Mouse (Mus musculus): ENCODE data around the gene Cldn34a.
A peak's percentile ranks its signal among the peaks of the same experiment; 100 is the strongest.
"Not testable (repeated sequence)": the region's sequence is repeated elsewhere in the genome, so short reads cannot be mapped to it uniquely, and the experiment has no call there.

Cldn34a gene

DNA sequence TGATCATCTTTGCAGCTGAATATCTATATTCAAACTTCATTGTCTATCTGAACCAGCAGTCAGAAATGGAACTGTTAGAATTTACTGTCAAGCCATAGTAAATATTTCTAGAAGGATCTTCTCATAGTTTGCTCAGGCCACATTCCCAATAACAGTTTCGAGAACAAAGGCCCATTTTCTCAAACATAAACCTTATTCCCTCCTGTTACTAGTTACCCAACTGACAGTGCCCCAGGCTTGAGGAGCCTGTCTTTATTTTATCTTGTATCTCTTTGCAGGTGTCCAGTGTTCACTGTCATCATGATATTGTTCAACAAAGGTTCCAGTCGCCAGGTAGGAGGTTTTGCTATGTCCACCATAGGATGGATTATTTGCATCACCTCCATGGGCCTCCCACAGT, at the start of gene Cldn34a:
TSS of gene Cldn34a (plus strand) at position 301 of the 400 bp plus-strand sequence.
- no peak for DNase-seq (ENCODE audit: low read depth)

DNA sequence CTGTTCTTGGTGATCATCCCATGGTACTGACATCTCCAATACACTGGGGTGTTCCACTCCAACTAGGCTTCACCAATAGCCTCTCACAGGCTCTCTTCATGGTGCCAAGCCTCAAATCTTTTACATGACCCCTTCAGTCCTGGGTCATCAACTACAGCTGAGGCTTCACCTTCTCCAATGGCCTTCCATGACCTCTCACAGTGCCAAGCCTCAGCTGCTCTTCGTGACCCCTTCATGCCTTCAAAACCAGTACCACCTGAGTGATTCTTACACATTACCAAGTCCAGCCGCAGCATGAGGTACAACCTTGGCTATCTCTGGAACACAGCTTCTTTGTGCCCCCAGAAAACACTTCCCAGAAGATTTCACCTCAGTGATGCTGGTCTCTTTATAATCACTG, 44.5 kb upstream of the Cldn34a start:
- not testable (repeated sequence) for DNase-seq (ENCODE audit: low read depth)

DNA sequence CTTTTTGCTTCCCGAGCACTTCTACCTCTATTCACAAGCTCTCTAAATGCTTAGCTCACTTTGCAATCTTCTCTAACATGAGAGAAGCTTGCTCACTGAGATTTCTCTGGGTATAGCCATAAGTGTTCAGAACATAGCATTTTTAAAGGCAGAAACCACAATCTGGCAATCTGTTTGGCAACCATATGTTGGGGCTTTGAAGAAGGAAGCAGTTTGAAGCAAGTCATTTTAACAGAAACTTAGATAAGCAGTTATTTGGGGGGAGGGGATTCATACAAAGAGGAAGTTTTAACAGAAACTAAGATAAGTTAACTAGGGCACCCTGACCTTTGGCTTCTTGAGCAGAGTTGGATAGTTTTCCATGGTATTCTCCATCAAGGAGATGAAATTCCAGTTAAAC, 17.4 kb upstream of the Cldn34a start:
- DNase-seq (ENCODE audit: low read depth) = peak; percentile 26

DNA sequence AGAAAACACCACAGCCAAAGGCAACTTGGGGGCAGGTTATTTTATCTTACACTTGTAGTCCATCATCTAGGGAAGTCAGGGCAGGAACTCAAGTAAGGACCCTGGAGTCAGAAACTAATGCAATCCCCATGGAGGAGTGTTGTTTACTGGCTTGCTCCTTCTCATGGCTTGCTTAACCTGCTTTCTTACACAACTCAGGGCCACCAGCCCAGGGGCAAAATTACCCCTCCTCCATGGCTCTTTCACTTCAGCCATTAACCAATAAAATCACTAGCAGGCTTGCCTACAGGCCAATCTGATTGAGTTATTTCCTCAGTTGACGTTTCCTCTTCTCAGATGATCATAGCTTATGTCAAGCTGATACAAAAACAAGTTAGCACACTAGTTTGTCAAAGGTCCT, 15.0 kb upstream of the Cldn34a start:
- peak; percentile 1 for DNase-seq (ENCODE audit: low read depth)

DNA sequence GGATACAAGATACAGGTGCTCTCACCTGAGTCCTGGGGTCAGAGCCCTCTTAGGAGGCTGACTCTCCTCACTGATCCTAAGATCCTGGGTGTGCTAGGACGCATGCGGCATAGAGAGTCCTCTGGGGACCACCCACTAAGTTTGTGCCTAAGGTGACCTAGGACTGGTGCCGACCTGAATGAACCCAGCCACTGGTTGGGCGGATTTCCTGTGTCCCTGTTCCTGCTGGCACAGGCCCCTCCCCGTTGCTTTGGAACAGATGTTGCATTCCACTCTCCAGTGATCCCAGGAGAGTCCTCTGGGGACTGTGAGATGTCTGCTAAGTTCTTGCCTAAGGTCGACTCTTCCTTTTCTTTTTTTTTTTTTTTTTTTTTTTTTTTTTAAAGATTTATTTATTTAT, 5.7 kb upstream of the Cldn34a start:
- DNase-seq (ENCODE audit: low read depth) = no peak
